Mouse (Mus musculus) embryo, embryonic 11.5 days (tissue): ENCODE results near the gene Trim17.

Experiments
- DNase-seq: peaks from one replicate; pipeline ENCODE4 v3.0.0-alpha.2; 2012; ENCODE audit warnings: low read depth, low spot score

Trim17 gene

GRCm38 (mm10) chr11:58968551-58968950 lies 14.1 kb downstream of the Trim17 start:
- DNase-seq: no peak

DNA sequence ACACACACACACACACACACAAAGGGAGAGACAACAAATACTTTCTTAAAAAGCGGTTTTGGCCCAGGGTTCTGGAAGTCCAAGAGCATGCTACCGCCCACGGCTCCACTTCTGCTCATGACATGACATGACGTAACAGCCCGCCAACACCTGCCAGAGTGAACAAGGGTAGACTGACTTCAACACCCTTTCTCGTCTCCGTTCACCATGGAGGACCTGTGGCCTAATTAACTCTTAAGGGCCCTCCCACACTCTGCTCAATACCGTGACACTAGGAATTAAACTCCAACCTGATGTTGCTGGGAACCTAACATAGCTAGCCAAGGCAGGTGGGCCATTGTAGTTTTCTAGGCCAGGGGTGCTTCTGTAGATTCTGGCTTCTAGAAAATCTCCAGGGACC lies 14.5 kb downstream of the Trim17 start:
- no peak for DNase-seq

DNA sequence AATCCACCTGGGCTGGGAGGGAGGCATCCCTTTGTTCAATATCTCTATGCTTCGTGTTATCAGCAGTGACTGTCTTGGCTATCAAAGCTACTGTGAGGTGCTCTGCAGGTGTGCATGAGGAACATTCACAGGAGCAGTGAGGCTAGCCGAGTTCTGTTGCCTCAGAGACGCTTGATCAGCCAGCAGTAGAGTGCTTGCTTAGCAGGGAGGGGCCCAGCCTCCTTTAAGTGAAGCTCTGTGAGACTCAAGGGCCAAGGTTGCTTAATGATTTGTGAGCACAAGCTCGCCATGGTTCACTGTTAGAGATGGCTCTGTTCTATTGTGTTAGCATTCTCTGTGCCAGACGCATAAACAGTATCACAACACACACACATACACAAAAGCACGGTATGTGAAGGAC lies 15.2 kb downstream of the Trim17 start:
- no peak for DNase-seq

GRCm38 (mm10) chr11:58970831-58971530 lies 16.5 kb downstream of the Trim17 start:
- DNase-seq: no peak

GRCm38 (mm10) chr11:58971796-58972195 lies 17.3 kb downstream of the Trim17 start:
- no peak for DNase-seq

GRCm38 (mm10) chr11:58974414-58974813 lies 19.9 kb downstream of the Trim17 start:
- DNase-seq: no peak

DNA sequence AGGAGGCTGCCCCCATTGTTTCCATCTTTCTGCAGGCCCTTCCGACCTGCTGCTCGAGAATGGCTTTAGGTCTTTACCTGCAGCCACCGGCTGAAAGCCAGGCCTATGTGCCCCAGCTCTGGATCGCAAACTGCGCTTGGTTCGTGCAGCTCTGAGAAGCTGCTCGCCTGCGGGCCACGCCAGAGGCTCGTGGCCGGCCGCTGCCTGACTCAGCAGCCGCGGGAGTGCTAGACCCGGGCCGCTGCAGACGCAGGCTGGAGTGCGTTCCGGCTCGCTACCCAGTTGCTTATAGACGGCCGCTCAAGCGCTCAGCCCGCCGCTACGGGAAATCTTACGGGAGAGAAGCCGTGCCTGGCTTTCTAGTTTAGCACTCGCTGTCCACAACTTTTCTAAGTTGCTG lies 22.7 kb downstream of the Trim17 start:
- no peak for DNase-seq

GRCm38 (mm10) chr11:58977607-58978026 lies 23.1 kb downstream of the Trim17 start:
- no peak for DNase-seq

DNA sequence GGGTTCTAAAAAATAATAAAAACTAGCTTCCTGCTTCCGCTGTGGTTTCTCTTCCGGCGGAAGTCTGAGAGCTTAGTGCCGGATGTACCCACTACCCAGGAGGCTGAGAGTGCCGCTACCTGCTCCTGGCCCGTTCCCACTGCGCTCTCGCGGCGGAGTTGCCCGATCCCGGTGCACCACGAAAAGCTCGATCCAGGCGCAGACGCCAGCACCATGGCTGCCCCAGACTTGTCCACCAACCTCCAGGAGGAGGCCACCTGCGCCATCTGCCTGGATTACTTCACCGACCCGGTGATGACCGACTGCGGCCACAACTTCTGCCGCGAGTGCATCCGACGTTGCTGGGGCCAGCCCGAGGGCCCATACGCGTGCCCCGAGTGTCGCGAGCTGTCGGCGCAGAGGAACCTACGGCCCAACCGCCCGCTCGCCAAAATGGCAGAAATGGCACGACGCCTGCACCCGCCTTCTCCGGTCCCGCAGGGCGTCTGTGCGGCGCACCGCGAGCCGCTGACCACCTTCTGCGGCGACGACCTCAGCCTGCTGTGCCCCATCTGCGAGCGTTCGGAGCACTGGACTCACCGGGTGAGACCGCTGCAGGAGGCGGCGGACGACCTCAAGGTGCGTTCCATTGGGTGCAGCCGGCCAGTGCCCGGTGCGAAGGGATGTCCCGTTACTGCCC lies 23.7 kb downstream of the Trim17 start, which contains the start of gene Trim11:
Gene Trim11, plus strand, starts transcription at position 67 of the 679 bp plus-strand sequence.
- DNase-seq: no peak

DNA sequence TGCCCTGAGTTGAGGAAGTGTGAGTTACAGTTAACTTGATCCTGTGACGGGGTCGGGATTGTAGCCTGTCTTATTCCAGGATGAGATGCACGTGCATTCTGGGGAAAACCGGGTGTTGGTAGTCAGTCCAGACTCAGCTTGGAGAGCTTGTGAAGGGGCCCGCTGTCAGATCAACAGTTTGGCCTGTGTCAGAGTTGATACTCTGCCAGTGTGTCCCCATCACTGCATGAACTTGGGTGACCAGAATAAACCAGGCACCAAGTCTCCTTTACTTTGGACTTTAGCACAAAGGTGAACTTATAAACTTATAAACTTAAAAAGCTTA lies 24.2 kb downstream of the Trim17 start:
- DNase-seq: no peak

- DNase-seq: no peak
Measured at GRCm38 (mm10) chr11:58979183-58979582, 24.7 kb downstream of the Trim17 start.

DNA sequence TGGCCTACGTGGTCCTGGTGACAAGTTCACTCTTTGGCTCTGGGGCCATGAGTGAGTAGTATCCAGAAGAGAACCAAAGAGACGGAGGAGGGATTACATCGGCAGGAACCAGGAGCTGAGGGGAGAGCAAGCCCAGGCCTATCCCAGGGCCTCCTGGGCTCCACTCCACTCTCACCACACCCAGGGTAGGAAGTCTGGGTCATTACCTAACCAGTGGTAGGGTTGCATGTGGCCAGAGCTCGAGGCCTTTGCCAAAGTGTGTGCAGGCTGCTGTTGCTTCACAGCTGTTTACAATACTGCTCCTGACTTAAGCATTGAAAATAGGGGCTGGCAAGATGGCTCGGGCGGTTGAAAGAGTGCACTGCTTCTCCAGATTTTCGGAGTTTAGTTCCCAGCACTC lies 25.2 kb downstream of the Trim17 start:
- DNase-seq: no peak

DNA sequence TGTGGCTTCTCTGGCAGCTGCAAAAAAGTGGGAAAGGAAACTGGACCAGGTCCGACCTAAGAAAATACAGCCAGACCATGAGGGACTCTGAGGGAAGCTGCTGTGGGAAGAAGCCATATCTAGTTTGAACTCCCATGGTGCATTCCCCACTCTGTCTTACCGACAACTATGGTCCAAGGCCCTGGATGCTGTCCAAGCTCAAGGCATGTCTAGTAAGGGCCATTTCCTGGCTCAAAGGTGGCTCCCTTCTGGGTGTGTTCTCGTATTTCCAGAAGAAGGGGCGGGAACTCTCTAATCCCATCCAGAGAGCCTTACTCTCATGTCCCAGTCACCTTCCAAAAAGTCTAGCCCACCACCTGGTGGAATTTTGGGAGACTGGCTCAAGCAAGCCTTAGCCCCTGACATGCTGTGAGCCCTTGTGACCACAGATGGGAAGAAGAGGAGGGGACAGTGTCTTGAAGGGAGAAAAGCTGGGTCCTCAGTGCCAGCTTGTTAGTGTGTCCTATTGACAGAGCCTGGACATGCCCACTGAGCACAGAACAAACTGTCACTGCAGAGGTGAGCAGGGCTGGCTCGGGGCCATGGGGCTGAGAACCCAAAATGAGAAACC lies 26.0 kb downstream of the Trim17 start:
- no peak for DNase-seq

GRCm38 (mm10) chr11:58981541-58982447 lies 27.3 kb downstream of the Trim17 start:
- DNase-seq: no peak

DNA sequence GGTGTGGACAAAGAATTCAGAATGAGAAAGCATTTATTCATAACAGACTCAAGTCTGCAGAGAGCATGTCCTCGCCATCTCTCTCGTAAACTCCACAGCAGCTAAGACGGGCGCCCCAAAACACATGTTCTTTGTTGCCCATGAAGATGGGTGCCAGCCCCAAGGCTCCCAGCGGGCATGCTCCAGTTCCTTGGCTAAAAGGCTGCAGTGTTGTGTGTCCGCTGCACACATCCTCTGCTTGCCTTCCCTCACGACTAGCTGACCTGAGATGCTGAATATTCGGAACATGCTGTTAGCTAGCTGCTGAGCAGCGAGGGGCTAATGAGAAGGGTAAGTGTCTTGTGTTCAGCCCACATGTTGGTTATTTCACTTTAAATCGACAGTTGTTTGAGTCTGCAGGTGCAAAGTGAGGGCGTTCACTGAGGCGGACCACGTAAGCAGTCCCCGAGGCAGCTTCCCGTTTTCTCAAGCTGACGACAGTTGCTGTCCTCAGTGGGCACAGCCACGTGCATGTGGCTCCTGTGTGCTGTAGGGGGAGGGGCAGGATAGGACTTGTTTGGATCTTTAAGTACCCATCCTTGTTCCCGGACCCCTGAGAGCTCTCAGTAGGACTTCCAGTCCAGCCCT lies 28.1 kb downstream of the Trim17 start:
- DNase-seq: no peak

GRCm38 (mm10) chr11:58983691-58984341 lies 29.3 kb downstream of the Trim17 start:
- DNase-seq: no peak

GRCm38 (mm10) chr11:58984657-58985056 lies 30.2 kb downstream of the Trim17 start:
- DNase-seq: no peak

DNA sequence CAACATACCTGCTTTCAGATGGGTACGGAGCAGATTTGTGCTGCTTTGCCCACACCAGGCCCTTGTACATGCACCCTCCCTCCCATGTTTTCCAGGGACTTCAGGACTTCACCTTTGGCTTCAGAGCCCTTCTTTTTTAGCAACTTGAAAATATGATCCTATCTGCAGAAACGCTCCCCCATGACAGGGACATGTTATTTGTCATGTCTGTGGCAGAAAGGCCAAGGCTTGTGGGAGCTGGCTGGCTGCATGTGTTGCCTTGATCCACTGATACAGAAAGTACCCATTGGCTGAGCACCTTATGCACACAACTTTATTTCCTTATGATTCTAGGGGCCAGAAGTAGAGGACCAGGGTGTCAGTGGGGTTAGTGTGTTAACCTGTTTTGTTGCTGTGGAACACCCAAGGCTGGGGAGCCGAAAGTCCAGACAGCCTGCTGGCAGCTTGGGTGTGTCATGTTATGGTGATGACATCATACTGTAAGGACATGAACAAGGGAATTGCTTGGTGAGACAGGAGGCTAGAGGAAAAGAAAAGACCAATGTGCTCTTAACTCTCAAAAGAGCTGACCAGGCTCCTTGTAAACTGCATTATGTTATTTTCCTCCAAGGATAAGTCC lies 30.9 kb downstream of the Trim17 start:
- no peak for DNase-seq

- no peak for DNase-seq
Measured at GRCm38 (mm10) chr11:58989166-58989565, 34.7 kb downstream of the Trim17 start.

DNA sequence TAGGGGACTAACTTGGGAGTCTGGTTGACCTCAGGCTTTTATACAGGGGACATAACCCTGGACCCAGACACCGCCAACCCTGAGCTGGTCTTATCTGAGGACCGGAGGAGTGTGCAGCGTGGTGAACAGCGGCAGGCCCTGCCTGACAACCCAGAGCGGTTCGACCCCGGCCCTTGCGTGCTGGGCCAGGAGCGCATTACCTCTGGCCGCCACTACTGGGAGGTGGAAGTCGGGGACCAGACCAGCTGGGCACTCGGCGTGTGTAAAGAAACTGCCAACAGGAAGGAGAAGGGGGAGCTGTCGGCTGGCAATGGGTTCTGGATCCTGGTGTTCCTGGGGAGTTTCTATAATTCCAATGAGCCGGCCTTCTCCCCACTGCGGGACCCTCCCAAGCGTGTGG lies 35.7 kb downstream of the Trim17 start:
- DNase-seq: no peak

GRCm38 (mm10) chr11:58990794-58991193 lies 36.3 kb downstream of the Trim17 start:
- DNase-seq: no peak
